Mouse (Mus musculus) left cerebral cortex, postnatal 36 days (tissue): ENCODE results near the gene Vmn2r30. TPM values are rescaled to one million over a fixed set of nuclear protein-coding genes. Genes with fewer than 3 reads are reported as not detected.
"Not testable (repeated sequence)": the region's sequence is repeated elsewhere in the genome, so short reads cannot be mapped to it uniquely, and the experiment has no call there.

Experiments used
- DNase-seq, 2 experiments: peaks; one replicate each; pipeline ENCODE4 v3.0.0; 2021 to 2022; ENCODE audit warnings: low spot score in 2 of 2, mixed read lengths in 1 of 2
- intact Hi-C: fragments of 180-260 bp; cut with DNase I; formaldehyde crosslinking; loops from one replicate; pipeline ENCODE4 v1.15.1; 2025
- microRNA-seq: library from miRNA; unstranded; fragments of <30 nt; microRNA quantifications from one replicate; pipeline ENCODE4 v1.2.0, GENCODE M21; 2022
- total RNA-seq, 2 experiments: library from RNA; stranded (reverse); gene quantifications; 2 replicates each; pipeline ENCODE4 v1.2.3; 2021

Gene Vmn2r30
- total RNA-seq = not detected

- intact Hi-C loops, DNase-seq: not testable (repeated sequence)
Measured at GRCm38 (mm10) chr7:7337509-7337908, at the start of gene Vmn2r30. Vmn2r30 (minus strand) TSS chr7:7337609.

- intact Hi-C loops = not testable (repeated sequence)
Measured at GRCm38 (mm10) chr7:7374431-7374830, 37.0 kb upstream of the Vmn2r30 start, which contains the start of gene Gm45783. Gm45783 (minus strand) TSS chr7:7374573.

DNA sequence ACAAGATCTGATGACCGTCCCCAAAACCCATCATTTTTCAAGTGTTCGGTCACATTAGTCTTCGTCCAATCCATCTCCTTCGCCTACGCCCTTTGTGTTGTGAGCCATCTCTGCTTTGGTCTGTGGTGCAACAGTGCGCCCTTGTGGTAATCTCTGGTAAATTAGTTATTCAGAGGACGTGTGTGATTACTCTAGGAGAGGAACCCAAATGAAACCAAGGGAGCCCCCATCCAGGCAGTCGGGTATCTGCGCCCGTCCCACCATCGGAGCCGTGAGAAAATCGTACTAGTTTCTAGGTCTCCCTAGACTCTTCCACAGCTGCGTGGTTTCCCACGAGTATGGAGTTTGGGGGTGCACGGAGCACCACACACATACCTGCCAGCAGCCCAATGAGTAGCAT, 41.8 kb downstream of the Vmn2r30 start:
- intact Hi-C loops = loop anchor here (10.0 kb wide), 2 partner anchors 161 to 871 kb away; partner anchors contain the start of gene Zfp773
- peak in 1 of 2 experiments; percentile 24 for DNase-seq

More at GRCm38 (mm10) chr7:7374431-7374830, 37.0 kb upstream of the Vmn2r30 start, which contains the start of gene Gm45783:
- DNase-seq = not testable (repeated sequence)

DNA sequence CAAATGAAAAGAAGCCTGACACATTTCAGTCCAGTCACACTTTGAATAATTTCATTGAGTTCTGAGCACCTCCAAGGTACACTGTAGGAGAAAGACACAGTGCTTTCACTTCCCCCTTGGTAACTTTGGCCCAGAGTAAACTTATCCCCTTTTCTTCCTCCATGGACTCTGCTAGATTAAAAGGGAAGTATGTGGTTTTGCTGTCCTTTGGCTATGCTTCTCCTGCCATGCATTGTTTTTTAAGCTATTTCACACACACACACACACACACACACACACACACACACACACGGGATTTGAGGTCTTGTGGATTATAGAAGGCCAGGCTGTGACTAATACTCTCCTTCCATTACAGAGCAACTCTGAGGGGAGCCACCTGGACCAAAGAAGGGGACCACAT, 56.0 kb downstream of the Vmn2r30 start:
- intact Hi-C loops = no loop called here
- no peak for DNase-seq

DNA sequence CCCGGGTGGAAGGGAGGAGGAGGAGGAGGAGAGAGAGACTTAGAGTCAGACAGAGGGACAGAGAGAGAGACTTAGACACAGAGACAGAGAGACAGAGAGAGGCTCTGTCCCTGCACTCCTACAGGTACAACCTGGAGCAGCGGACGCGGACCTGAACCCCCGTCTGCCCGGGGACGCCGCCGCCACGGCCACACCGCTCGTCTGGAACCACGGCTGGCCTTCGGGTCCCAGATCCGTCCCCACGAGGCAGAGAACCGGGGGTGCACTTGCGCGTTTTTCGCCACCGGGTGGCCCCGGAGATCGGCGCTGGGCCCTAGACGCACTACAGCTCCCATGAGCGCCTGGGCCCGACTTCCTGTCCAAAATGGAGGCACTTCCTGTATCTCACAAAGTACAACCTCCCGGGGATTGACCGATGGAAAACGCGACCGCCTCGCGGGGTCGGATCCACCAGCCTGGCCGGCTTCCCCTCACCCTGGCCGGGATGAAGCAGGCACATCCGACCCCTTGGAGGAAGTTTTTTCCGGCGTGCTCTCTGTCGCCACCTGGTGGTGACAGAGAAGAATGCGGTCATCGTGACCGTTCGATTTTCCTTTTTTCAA, 59.3 kb downstream of the Vmn2r30 start, which contains the start of gene Gm45844:
Gene Gm45844, minus strand, starts transcription at position 324 of the 602 bp plus-strand sequence.
- intact Hi-C loops = not testable (repeated sequence)
- peak; percentile 93 to 94 for DNase-seq

- intact Hi-C loops, DNase-seq: not testable (repeated sequence)
Measured at GRCm38 (mm10) chr7:7277556-7277955, 59.9 kb downstream of the Vmn2r30 start.

Small RNA genes lying within 50 kb of the gene (microRNA-seq; reads per million reads assigned to microRNA genes)
- 15.5 reads per million, percentile 35 among the genes with 10 or more reads in this experiment for gene Mir5620

Other genes starting within 250 kb of the Vmn2r30 start
- 10 to 100 TPM; 12.3 to 13.0 TPM for gene Zfp954, start 216.1 kb downstream of the Vmn2r30 start, total RNA-seq
- 1 to 10 TPM; 1.6 to 2.8 TPM for gene Zfp773, start 200.9 kb downstream of the Vmn2r30 start, total RNA-seq
- gene Zfp418, start 166.3 kb downstream of the Vmn2r30 start, total RNA-seq = 1 to 10 TPM; 5.9 to 6.8 TPM
- 10 to 100 TPM in 1 of 2 experiments, 1 to 10 TPM in 1; 7.5 to 10.0 TPM for gene Zfp772, start 127.6 kb downstream of the Vmn2r30 start, total RNA-seq
- gene Vmn2r29, start 90.3 kb downstream of the Vmn2r30 start, total RNA-seq = 1 to 10 TPM; 1.4 to 3.5 TPM
- 10 to 100 TPM; 12.1 to 14.2 TPM for gene Gm45844, start 59.3 kb downstream of the Vmn2r30 start, total RNA-seq
- 100 to 1,000 TPM; 134 to 148 TPM for gene Clcn4, start 36.8 kb downstream of the Vmn2r30 start, total RNA-seq
- not detected for gene Gm45783, start 37.0 kb upstream of the Vmn2r30 start, total RNA-seq
- not detected for gene Vmn2r31, start 62.1 kb upstream of the Vmn2r30 start, total RNA-seq
- gene Vmn2r32, start 142.4 kb upstream of the Vmn2r30 start, total RNA-seq = not detected
- gene Vmn2r33, start 229.2 kb upstream of the Vmn2r30 start, total RNA-seq = not detected